Mouse (Mus musculus): ENCODE results near the gene Slc25a22. TPM values are rescaled to one million over a fixed set of nuclear protein-coding genes. Genes with fewer than 3 reads are reported as not detected.

Gene Slc25a22
- polyA plus RNA-seq, 1 experiment from 2014 or later, result 13.3 TPM

DNA sequence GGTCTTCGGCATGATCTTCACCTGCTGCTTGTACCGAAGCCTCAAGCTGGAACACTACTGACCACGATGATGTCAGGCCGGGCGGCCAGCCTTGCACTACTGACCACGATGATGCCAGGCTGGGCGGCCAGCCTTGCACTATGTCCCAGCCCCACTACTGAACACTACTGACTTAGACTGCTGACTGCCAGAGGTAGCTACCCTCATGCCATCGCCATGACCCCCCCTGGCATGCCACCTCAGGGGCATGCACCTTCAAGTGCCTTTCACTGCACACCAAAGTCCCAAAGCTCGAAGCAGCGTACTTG, 32.9 kb upstream of the Slc25a22 start:
- peaks cover 38% of the 10 kb centered on the region for H3K36me3 ChIP-seq (ENCODE audit: control insufficient read depth, insufficient read depth, low read length)
- peaks cover 32 to 39% of the 10 kb centered on the region in 2 experiments for H3K4me1 ChIP-seq (ENCODE audit: control insufficient read depth in 2 of 2, insufficient read depth in 2 of 2, low read length in 2 of 2)
- H3K9me3 ChIP-seq (ENCODE audit: control insufficient read depth, low read length), result no peaks in the 10 kb centered on the region
- H3K4me3 ChIP-seq (ENCODE audit: control insufficient read depth in 1 of 2, insufficient read depth in 1 of 2, low read depth in 1 of 2, low read length in 2 of 2), result no peak overlapping the region
- H3K27me3 ChIP-seq (ENCODE audit: control insufficient read depth, insufficient read depth, low read length), result no peaks in the 10 kb centered on the region
- ATAC-seq (ENCODE audit: insufficient number of reproducible peaks, insufficient read depth, low FRiP score, low read depth), result no peak
- H3K9ac ChIP-seq (ENCODE audit: low read length), result no peak overlapping the region
- H3K4me2 ChIP-seq (ENCODE audit: low read length), result no peak overlapping the region
- 91% methylated on average over 10 of the region's 10 CpGs for WGBS
- no peak overlapping the region for H3K27ac ChIP-seq (replicated peaks in 1 of 2; ENCODE audit: control insufficient read depth in 1 of 2, insufficient read depth in 1 of 2, low read depth in 2 of 2, low read length in 2 of 2)

DNA sequence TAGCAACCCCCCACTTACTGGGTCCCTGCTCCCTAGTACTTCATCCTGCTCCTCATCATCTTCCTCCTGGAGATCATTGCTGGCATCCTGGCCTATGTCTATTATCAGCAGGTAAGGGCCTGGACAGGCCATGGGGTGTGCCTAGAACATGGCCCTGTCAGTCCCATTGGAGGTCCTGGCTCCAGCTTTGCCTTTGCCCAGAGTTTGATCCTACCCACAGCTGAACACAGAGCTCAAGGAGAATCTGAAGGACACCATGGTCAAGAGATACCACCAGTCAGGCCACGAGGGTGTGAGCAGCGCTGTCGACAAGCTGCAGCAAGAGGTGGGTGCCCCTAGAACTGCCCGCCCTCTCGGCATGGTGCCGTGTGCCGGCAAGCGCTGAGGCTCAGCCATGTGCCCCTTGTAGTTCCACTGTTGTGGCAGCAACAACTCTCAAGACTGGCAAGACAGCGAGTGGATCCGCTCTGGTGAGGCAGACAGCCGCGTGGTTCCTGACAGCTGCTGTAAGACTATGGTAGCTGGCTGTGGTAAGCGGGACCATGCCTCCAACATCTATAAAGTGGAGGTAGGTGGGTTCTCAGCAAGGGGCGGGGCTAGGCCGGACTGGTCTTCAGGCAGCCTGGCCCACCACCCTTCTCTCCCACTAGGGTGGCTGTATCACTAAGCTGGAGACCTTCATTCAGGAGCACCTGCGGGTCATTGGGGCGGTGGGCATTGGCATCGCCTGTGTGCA, 32.4 kb upstream of the Slc25a22 start:
- Histone ChIP-seq H3K4me3 (ENCODE audit: control insufficient read depth in 1 of 2, insufficient read depth in 1 of 2, low read depth in 1 of 2, low read length in 2 of 2) (no peak overlapping the region), H3K27me3 (ENCODE audit: control insufficient read depth, insufficient read depth, low read length) (no peaks in the 10 kb centered on the region), H3K4me2 (ENCODE audit: low read length) (peak overlapping the region; percentile 91), H3K36me3 (ENCODE audit: control insufficient read depth, insufficient read depth, low read length) (peaks cover 38% of the 10 kb centered on the region), H3K4me1 (ENCODE audit: control insufficient read depth in 2 of 2, insufficient read depth in 2 of 2, low read length in 2 of 2) (peaks cover 32 to 43% of the 10 kb centered on the region in 2 experiments), H3K9me3 (ENCODE audit: control insufficient read depth, low read length) (no peaks in the 10 kb centered on the region), H3K9ac (ENCODE audit: low read length) (peak overlapping the region; percentile 96), H3K27ac (replicated peaks in 1 of 2; ENCODE audit: control insufficient read depth in 1 of 2, insufficient read depth in 1 of 2, low read depth in 2 of 2, low read length in 2 of 2) (peak overlapping the region in 1 of 2 experiments; percentile 98; a peak in 1 of 4 replicates)
- no peak for ATAC-seq (ENCODE audit: insufficient number of reproducible peaks, insufficient read depth, low FRiP score, low read depth)
- WGBS, result 84% methylated on average over 18 of the region's 18 CpGs

DNA sequence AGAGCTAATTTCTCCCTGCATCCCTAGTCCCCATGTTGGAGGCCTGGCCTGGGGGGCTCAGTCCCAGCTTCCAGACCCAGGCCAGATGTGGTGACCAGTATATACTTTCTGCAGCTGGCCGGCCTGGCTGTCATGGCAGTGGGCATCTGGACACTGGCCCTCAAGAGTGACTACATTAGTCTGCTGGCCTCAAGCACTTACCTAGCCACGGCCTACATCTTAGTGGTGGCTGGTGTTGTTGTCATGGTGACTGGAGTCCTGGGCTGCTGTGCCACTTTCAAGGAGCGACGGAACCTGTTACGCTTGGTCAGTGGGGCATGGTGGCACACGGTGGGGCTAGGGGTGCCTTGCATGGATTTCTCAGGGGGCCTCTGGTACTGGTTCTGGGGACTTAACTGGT, 31.7 kb upstream of the Slc25a22 start:
- ATAC-seq (ENCODE audit: insufficient number of reproducible peaks, insufficient read depth, low FRiP score, low read depth), result no peak
- peaks cover 3% of the 10 kb centered on the region; the same call in 1 of the 2 replicates for H3K27me3 ChIP-seq (ENCODE audit: control insufficient read depth, insufficient read depth, low read length)
- peaks cover 37 to 49% of the 10 kb centered on the region in 2 experiments for H3K4me1 ChIP-seq (ENCODE audit: control insufficient read depth in 2 of 2, insufficient read depth in 2 of 2, low read length in 2 of 2)
- no peaks in the 10 kb centered on the region for H3K9me3 ChIP-seq (ENCODE audit: control insufficient read depth, low read length)
- peak overlapping the region; percentile 77 to 85; a peak in 2 of 4 replicates for H3K4me3 ChIP-seq (ENCODE audit: control insufficient read depth in 1 of 2, insufficient read depth in 1 of 2, low read depth in 1 of 2, low read length in 2 of 2)
- 87% methylated on average over 6 of the region's 6 CpGs for WGBS
- H3K27ac ChIP-seq (replicated peaks in 1 of 2; ENCODE audit: control insufficient read depth in 1 of 2, insufficient read depth in 1 of 2, low read depth in 2 of 2, low read length in 2 of 2), result peak overlapping the region; percentile 95 to 98
- peak overlapping the region; percentile 96 for H3K9ac ChIP-seq (ENCODE audit: low read length)
- peak overlapping the region; percentile 91 for H3K4me2 ChIP-seq (ENCODE audit: low read length)
- H3K36me3 ChIP-seq (ENCODE audit: control insufficient read depth, insufficient read depth, low read length), result peaks cover 38% of the 10 kb centered on the region

DNA sequence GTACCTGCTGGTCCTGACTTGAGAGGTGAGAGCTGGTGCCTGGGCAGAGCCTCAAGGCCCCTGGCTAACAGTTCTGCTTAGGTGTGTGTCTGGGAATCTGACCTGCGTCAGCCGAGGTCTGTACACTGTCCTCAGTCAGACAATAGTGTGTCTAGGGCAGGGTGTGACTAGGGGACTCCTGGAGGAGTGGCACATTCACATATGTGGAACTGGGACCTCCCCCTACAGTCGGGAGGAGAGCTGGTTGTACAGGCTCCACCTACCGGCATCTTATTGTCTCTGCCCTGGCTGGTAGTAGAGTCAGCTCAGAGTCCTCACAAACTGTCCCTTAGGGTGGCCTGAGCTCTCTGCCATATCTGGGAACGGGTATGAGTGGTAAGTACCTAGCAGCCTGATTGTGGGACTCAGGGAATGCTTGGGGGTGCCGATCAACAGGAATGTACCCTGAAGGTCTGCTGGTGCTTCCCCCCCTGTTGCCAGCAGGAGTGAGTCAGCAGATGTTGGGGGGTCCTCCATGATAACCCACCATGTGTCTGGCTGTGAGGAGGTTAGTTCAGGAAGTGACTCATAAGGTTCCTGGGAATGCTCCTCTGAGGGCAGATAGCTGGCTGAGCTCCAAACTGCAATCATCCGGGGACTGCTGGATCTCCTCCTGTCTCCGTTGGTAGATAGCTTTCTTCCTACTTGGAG, 31.0 kb upstream of the Slc25a22 start:
- H3K4me1 ChIP-seq (ENCODE audit: control insufficient read depth in 2 of 2, insufficient read depth in 2 of 2, low read length in 2 of 2), result peaks cover 33 to 45% of the 10 kb centered on the region in 2 experiments

DNA sequence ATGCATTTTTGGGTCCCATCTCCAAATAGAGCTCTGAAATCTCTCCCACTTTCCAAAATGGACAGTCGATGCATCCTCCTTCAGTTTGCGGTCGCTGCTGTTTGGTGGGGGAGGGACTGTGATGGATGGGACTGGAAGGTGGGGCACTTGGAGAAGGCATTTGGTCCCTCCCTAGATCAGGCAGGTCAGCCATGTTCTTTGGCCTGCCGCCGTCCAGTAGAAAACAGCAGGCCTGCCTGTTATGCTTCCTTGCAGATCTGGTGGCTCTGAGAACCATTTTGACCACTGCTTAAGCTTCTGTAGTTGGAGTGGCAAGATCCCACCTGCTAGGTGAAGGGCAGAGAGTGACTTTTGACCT, 30.5 kb upstream of the Slc25a22 start:
- peak overlapping the region; percentile 96 for H3K9ac ChIP-seq (ENCODE audit: low read length)
- H3K36me3 ChIP-seq (ENCODE audit: control insufficient read depth, insufficient read depth, low read length), result peaks cover 38% of the 10 kb centered on the region
- peaks cover 35 to 44% of the 10 kb centered on the region in 2 experiments for H3K4me1 ChIP-seq (ENCODE audit: control insufficient read depth in 2 of 2, insufficient read depth in 2 of 2, low read length in 2 of 2)
- ATAC-seq (ENCODE audit: insufficient number of reproducible peaks, insufficient read depth, low FRiP score, low read depth), result no peak
- peaks cover 15% of the 10 kb centered on the region for H3K27me3 ChIP-seq (ENCODE audit: control insufficient read depth, insufficient read depth, low read length)
- WGBS, result 12% methylated on average over 5 of the region's 5 CpGs
- no peaks in the 10 kb centered on the region for H3K9me3 ChIP-seq (ENCODE audit: control insufficient read depth, low read length)
- H3K27ac ChIP-seq (replicated peaks in 1 of 2; ENCODE audit: control insufficient read depth in 1 of 2, insufficient read depth in 1 of 2, low read depth in 2 of 2, low read length in 2 of 2), result peak overlapping the region; percentile 95 to 98
- peak overlapping the region; percentile 91 for H3K4me2 ChIP-seq (ENCODE audit: low read length)
- peak overlapping the region; percentile 77 to 85 for H3K4me3 ChIP-seq (ENCODE audit: control insufficient read depth in 1 of 2, insufficient read depth in 1 of 2, low read depth in 1 of 2, low read length in 2 of 2)

More for the DNA sequence above, 31.0 kb upstream of the Slc25a22 start:
- peak overlapping the region; percentile 91 for H3K4me2 ChIP-seq (ENCODE audit: low read length)
- H3K36me3 ChIP-seq (ENCODE audit: control insufficient read depth, insufficient read depth, low read length), result peaks cover 38% of the 10 kb centered on the region
- H3K4me3 ChIP-seq (ENCODE audit: control insufficient read depth in 1 of 2, insufficient read depth in 1 of 2, low read depth in 1 of 2, low read length in 2 of 2), result peak overlapping the region; percentile 77 to 85
- peak; percentile 65 for ATAC-seq (ENCODE audit: insufficient number of reproducible peaks, insufficient read depth, low FRiP score, low read depth)
- H3K27me3 ChIP-seq (ENCODE audit: control insufficient read depth, insufficient read depth, low read length), result peaks cover 10% of the 10 kb centered on the region
- no peaks in the 10 kb centered on the region for H3K9me3 ChIP-seq (ENCODE audit: control insufficient read depth, low read length)
- WGBS, result 3% methylated on average over 8 of the region's 8 CpGs
- peak overlapping the region; percentile 95 to 98 for H3K27ac ChIP-seq (replicated peaks in 1 of 2; ENCODE audit: control insufficient read depth in 1 of 2, insufficient read depth in 1 of 2, low read depth in 2 of 2, low read length in 2 of 2)
- peak overlapping the region; percentile 96 for H3K9ac ChIP-seq (ENCODE audit: low read length)

DNA sequence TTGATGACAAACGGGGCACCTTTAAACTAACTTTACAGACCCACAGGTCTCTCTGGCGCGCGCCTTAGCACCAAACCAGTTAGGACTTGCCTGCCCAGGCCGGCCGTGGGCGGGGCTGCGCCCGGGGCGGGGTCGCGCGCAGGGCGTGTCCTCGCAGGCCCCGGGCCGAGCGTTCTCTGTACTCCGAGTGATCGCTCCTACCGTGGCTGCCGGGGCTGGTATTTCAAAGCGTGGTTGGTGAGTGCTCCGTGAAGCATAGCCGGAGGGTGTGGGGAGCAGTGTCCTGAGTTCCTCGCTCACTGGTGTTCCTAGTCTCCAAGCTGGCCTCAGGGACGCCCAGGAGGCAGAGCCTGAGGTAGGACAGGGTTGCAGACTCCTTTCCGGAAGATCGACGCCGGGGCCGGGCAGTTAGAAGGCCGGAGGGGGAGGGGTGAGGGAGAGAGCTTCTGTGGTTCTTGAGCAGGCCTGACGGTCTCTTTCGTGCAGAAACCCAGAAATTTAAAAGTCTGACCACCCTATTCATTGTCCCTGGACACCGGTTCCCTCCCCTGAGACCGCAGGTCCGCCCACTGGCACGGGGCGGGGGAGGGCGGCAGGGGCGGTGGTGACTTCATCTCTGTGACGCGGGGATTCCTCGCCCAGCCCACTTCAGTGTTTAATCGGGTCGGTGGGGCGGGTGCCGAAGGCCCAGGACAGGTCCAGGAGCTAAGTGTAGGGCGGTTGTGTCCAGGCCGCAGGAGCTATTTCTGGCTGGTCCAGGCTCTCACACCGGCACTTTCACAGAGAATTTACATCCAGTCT, 29.7 kb upstream of the Slc25a22 start, which contains the start of gene Cd151:
Gene Cd151, plus strand, starts transcription at position 163 of the 801 bp plus-strand sequence.
- H3K27me3 ChIP-seq (ENCODE audit: control insufficient read depth, insufficient read depth, low read length), result peaks cover 20% of the 10 kb centered on the region
- H3K9me3 ChIP-seq (ENCODE audit: control insufficient read depth, low read length), result no peaks in the 10 kb centered on the region
- ATAC-seq (ENCODE audit: insufficient number of reproducible peaks, insufficient read depth, low FRiP score, low read depth), result peak; percentile 73
- under 1% methylated on average over 52 of the region's 52 CpGs for WGBS
- H3K9ac ChIP-seq (ENCODE audit: low read length), result peak within 1 kb of the TSS; percentile 96
- H3K27ac ChIP-seq (replicated peaks in 1 of 2; ENCODE audit: control insufficient read depth in 1 of 2, insufficient read depth in 1 of 2, low read depth in 2 of 2, low read length in 2 of 2), result peak within 1 kb of the TSS; percentile 95 to 98
- H3K36me3 ChIP-seq (ENCODE audit: control insufficient read depth, insufficient read depth, low read length), result peaks cover 32% of the 10 kb centered on the region
- peak within 1 kb of the TSS; percentile 77 to 85 for H3K4me3 ChIP-seq (ENCODE audit: control insufficient read depth in 1 of 2, insufficient read depth in 1 of 2, low read depth in 1 of 2, low read length in 2 of 2)
- peak within 1 kb of the TSS; percentile 91 for H3K4me2 ChIP-seq (ENCODE audit: low read length)
- H3K4me1 ChIP-seq (ENCODE audit: control insufficient read depth in 2 of 2, insufficient read depth in 2 of 2, low read length in 2 of 2), result peaks cover 36 to 46% of the 10 kb centered on the region in 2 experiments

DNA sequence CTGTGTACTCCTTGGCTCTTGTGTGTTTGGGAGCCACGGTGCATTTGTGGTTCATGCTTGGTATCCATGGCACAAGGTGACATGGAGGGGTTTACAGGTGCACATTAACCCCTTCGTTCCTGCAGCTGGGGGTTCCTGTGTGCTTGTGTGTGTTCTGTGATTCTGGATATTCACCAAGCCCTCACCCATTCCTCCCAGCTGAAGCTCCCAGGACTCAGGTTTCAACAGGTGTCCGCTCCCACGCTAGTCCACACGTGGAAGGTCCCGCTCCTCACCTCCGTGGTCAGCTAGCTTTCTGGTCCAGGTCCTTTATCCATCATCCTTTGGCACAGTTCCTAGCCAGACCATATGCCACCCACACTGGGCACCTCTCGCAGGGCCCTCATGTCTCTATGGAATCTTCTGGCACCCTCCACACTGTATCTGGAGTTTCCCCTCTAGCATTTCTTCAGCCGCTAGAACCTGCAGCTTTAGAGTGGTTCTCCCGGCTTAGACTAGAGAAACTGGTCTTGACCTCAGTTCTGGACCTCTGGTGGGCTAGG, 29.0 kb upstream of the Slc25a22 start:
- no peak for ATAC-seq (ENCODE audit: insufficient number of reproducible peaks, insufficient read depth, low FRiP score, low read depth)
- peak overlapping the region; percentile 96 for H3K9ac ChIP-seq (ENCODE audit: low read length)
- H3K4me3 ChIP-seq (ENCODE audit: control insufficient read depth in 1 of 2, insufficient read depth in 1 of 2, low read depth in 1 of 2, low read length in 2 of 2), result peak overlapping the region; percentile 77 to 85
- WGBS, result 62% methylated on average over 10 of the region's 10 CpGs
- H3K4me1 ChIP-seq (ENCODE audit: control insufficient read depth in 2 of 2, insufficient read depth in 2 of 2, low read length in 2 of 2), result peaks cover 39 to 53% of the 10 kb centered on the region in 2 experiments
- H3K9me3 ChIP-seq (ENCODE audit: control insufficient read depth, low read length), result no peaks in the 10 kb centered on the region
- H3K27me3 ChIP-seq (ENCODE audit: control insufficient read depth, insufficient read depth, low read length), result peaks cover 24% of the 10 kb centered on the region
- H3K4me2 ChIP-seq (ENCODE audit: low read length), result peak overlapping the region; percentile 91
- peaks cover 25% of the 10 kb centered on the region for H3K36me3 ChIP-seq (ENCODE audit: control insufficient read depth, insufficient read depth, low read length)
- H3K27ac ChIP-seq (replicated peaks in 1 of 2; ENCODE audit: control insufficient read depth in 1 of 2, insufficient read depth in 1 of 2, low read depth in 2 of 2, low read length in 2 of 2), result peak overlapping the region; percentile 6 to 98; a peak in 3 of 4 replicates
